Mouse (Mus musculus) embryonic fibroblast, embryonic 13.5 days (primary cell): ENCODE results near the gene 1700003E16Rik. TPM values are rescaled to one million over a fixed set of nuclear protein-coding genes. Genes with fewer than 3 reads are reported as not detected.

ENCODE experiments used
- H3K27ac ChIP-seq: 2 replicates; pipeline ENCODE4 v1.5.1; 2012; ENCODE audit warnings: low read length, control low read depth, inconsistent platforms; ENCODE audit not compliant: insufficient read depth
- H3K4me1 ChIP-seq: 2 replicates; pipeline ENCODE4 v1.6.1; 2011; ENCODE audit warnings: low read length; ENCODE audit not compliant: control insufficient read depth, insufficient read depth
- H3K4me3 ChIP-seq: 2 replicates; pipeline ENCODE4 v1.5.1; 2011; ENCODE audit warnings: mild to moderate bottlenecking, control low read depth, low read length; ENCODE audit not compliant: insufficient read depth
- CTCF ChIP-seq: IDR thresholded peaks from 2 replicates; pipeline ENCODE4 v1.5.1; 2011; ENCODE audit warnings: mild to moderate bottlenecking, control low read depth, low read length, moderate library complexity, borderline replicate concordance; ENCODE audit not compliant: insufficient read depth
- POLR2A ChIP-seq: IDR thresholded peaks from 2 replicates; pipeline ENCODE4 v1.6.1; 2011; ENCODE audit warnings: low read depth, mild to moderate bottlenecking, control low read depth, low read length, moderate library complexity
- polyA plus RNA-seq: library from polyadenylated mRNA; stranded (reverse); fragments of >200 nt; gene quantifications from 2 replicates; pipeline ENCODE4 v1.2.4, GENCODE M21; 2011; ENCODE audit warnings: low read depth; ENCODE audit not compliant: missing spikeins, insufficient read length

The 1700003E16Rik gene
- polyA plus RNA-seq, result 0.51 and 0.70 TPM in 2 replicates

GRCm38 (mm10) chr6:83156259-83156684 lies at the start of gene 1700003E16Rik, which contains the start of gene Wdr54:
Gene 1700003E16Rik, plus strand, starts transcription at chr6:83156404.
Gene Wdr54, minus strand, starts transcription at chr6:83156397.
- no peaks in the 10 kb centered on the region for H3K4me1 ChIP-seq
- H3K4me3 ChIP-seq, result peak within 1 kb of the TSS; percentile 59
- TF ChIP-seq CTCF (no peak), POLR2A (peak; percentile 67)
- no peak within 1 kb of the TSS for H3K27ac ChIP-seq

GRCm38 (mm10) chr6:83107566-83108400 lies 48.4 kb upstream of the 1700003E16Rik start:
- Histone ChIP-seq H3K27ac (no peak overlapping the region), H3K4me1 (no peaks in the 10 kb centered on the region), H3K4me3 (peak overlapping the region; percentile 62; the same call in 1 of the 2 replicates)
- TF ChIP-seq CTCF, result peak; percentile 87
- TF ChIP-seq POLR2A, result no peak

GRCm38 (mm10) chr6:83108762-83109668 lies 47.2 kb upstream of the 1700003E16Rik start, which contains the start of gene Mrpl53:
Gene Mrpl53, plus strand, starts transcription at chr6:83109040.
- H3K27ac ChIP-seq, result peak within 1 kb of the TSS; percentile 56
- no peaks in the 10 kb centered on the region for H3K4me1 ChIP-seq
- peak within 1 kb of the TSS; percentile 62 for H3K4me3 ChIP-seq
- TF ChIP-seq POLR2A, result peak; percentile 74
- no peak for TF ChIP-seq CTCF

GRCm38 (mm10) chr6:83111510-83112136 lies 44.6 kb upstream of the 1700003E16Rik start:
- no peak overlapping the region for H3K27ac ChIP-seq

GRCm38 (mm10) chr6:83115011-83115671 lies 41.1 kb upstream of the 1700003E16Rik start, which contains the start of gene Mogs:
Gene Mogs, plus strand, starts transcription at chr6:83115496.
- Histone ChIP-seq H3K4me1 (peaks cover 6% of the 10 kb centered on the region; the same call in 1 of the 2 replicates), H3K27ac (peak within 1 kb of the TSS; percentile 48), H3K4me3 (peak within 1 kb of the TSS; percentile 87)
- TF ChIP-seq POLR2A, result peak; percentile 95
- TF ChIP-seq CTCF, result peak; percentile 39; the same call in 1 of the 2 replicates

More at GRCm38 (mm10) chr6:83111510-83112136, 44.6 kb upstream of the 1700003E16Rik start:
- TF ChIP-seq CTCF (no peak), POLR2A (no peak)
- Histone ChIP-seq H3K4me1 (peaks cover 2% of the 10 kb centered on the region; the same call in 1 of the 2 replicates), H3K4me3 (no peak overlapping the region)

- TF ChIP-seq POLR2A (no peak; the same call in 1 of the 2 replicates), CTCF (no peak)
- Histone ChIP-seq H3K27ac (peak overlapping the region; percentile 6; the same call in 1 of the 2 replicates), H3K4me3 (peak overlapping the region; percentile 87), H3K4me1 (peaks cover 6% of the 10 kb centered on the region; the same call in 1 of the 2 replicates)
Observed at GRCm38 (mm10) chr6:83115682-83116372, 40.4 kb upstream of the 1700003E16Rik start.

GRCm38 (mm10) chr6:83116373-83117164 lies 39.6 kb upstream of the 1700003E16Rik start:
- H3K4me3 ChIP-seq, result peak overlapping the region; percentile 87
- H3K4me1 ChIP-seq, result peaks cover 6% of the 10 kb centered on the region; the same call in 1 of the 2 replicates
- TF ChIP-seq POLR2A, result peak; percentile 17; the same call in 1 of the 2 replicates
- TF ChIP-seq CTCF, result no peak
- no peak overlapping the region for H3K27ac ChIP-seq
